Mouse (Mus musculus): ENCODE data around the gene Nr4a1. TPM values are rescaled to one million over a fixed set of nuclear protein-coding genes. Genes with fewer than 3 reads are reported as not detected.
A peak's percentile ranks its signal among the peaks of the same experiment; 100 is the strongest.

Nr4a1 gene
- polyA plus RNA-seq, 1 experiment, result 31.9 TPM

- Histone ChIP-seq H3K4me3 (ENCODE audit: low read depth, low read length) (no peak overlapping the region), H3K9ac (ENCODE audit: low read depth, poor library complexity, severe bottlenecking) (no peak overlapping the region), H3K9me3 (replicated peaks; ENCODE audit: control insufficient read depth, insufficient read depth, low read length, poor library complexity, severe bottlenecking) (no peaks in the 10 kb centered on the region), H3K36me3 (ENCODE audit: control insufficient read depth, insufficient read depth, low read length, poor library complexity, severe bottlenecking) (peaks cover 38% of the 10 kb centered on the region), H3K27ac (ENCODE audit: insufficient read depth, low read length) (no peak overlapping the region), H3K27me3 (ENCODE audit: control insufficient read depth, insufficient read depth, low read length, poor library complexity, severe bottlenecking) (no peaks in the 10 kb centered on the region), H3K4me1 (ENCODE audit: control insufficient read depth, insufficient read depth, low read length) (peaks cover 15% of the 10 kb centered on the region)
- TF ChIP-seq EP300 (IDR thresholded peaks at IDR 0.05; ENCODE audit: insufficient read depth, low read depth, low read length), result no peak
Observed at GRCm38 (mm10) chr15:101270101-101270820, 16.2 kb downstream of the Nr4a1 start.

GRCm38 (mm10) chr15:101271107-101271506 is 17.0 kb downstream of the Nr4a1 start:
- Histone ChIP-seq H3K4me3 (ENCODE audit: low read depth, low read length) (no peak overlapping the region), H3K9me3 (replicated peaks; ENCODE audit: control insufficient read depth, insufficient read depth, low read length, poor library complexity, severe bottlenecking) (no peaks in the 10 kb centered on the region), H3K27me3 (ENCODE audit: control insufficient read depth, insufficient read depth, low read length, poor library complexity, severe bottlenecking) (no peaks in the 10 kb centered on the region), H3K4me1 (ENCODE audit: control insufficient read depth, insufficient read depth, low read length) (peaks cover 12% of the 10 kb centered on the region), H3K27ac (ENCODE audit: insufficient read depth, low read length) (no peak overlapping the region), H3K36me3 (ENCODE audit: control insufficient read depth, insufficient read depth, low read length, poor library complexity, severe bottlenecking) (peaks cover 38% of the 10 kb centered on the region), H3K9ac (ENCODE audit: low read depth, poor library complexity, severe bottlenecking) (no peak overlapping the region)
- TF ChIP-seq EP300 (IDR thresholded peaks at IDR 0.05; ENCODE audit: insufficient read depth, low read depth, low read length) (no peak), POLR2A (IDR thresholded peaks at IDR 0.05; ENCODE audit: insufficient read depth, low read length) (no peak), CTCF (IDR thresholded peaks at IDR 0.05; ENCODE audit: low read depth, low read length) (no peak)

GRCm38 (mm10) chr15:101271513-101271912 is 17.4 kb downstream of the Nr4a1 start:
- Histone ChIP-seq H3K36me3 (ENCODE audit: control insufficient read depth, insufficient read depth, low read length, poor library complexity, severe bottlenecking) (peaks cover 38% of the 10 kb centered on the region), H3K27ac (ENCODE audit: insufficient read depth, low read length) (no peak overlapping the region), H3K9ac (ENCODE audit: low read depth, poor library complexity, severe bottlenecking) (no peak overlapping the region), H3K4me3 (ENCODE audit: low read depth, low read length) (peak overlapping the region; percentile 18; the same call in 1 of the 2 replicates), H3K27me3 (ENCODE audit: control insufficient read depth, insufficient read depth, low read length, poor library complexity, severe bottlenecking) (no peaks in the 10 kb centered on the region), H3K9me3 (replicated peaks; ENCODE audit: control insufficient read depth, insufficient read depth, low read length, poor library complexity, severe bottlenecking) (no peaks in the 10 kb centered on the region), H3K4me1 (ENCODE audit: control insufficient read depth, insufficient read depth, low read length) (peaks cover 12% of the 10 kb centered on the region)
- TF ChIP-seq CTCF (IDR thresholded peaks at IDR 0.05; ENCODE audit: low read depth, low read length) (no peak), EP300 (IDR thresholded peaks at IDR 0.05; ENCODE audit: insufficient read depth, low read depth, low read length) (no peak), POLR2A (IDR thresholded peaks at IDR 0.05; ENCODE audit: insufficient read depth, low read length) (no peak)

GRCm38 (mm10) chr15:101274380-101274779 is 20.3 kb downstream of the Nr4a1 start:
- Histone ChIP-seq H3K27ac (ENCODE audit: insufficient read depth, low read length) (no peak overlapping the region), H3K9me3 (replicated peaks; ENCODE audit: control insufficient read depth, insufficient read depth, low read length, poor library complexity, severe bottlenecking) (no peaks in the 10 kb centered on the region), H3K4me1 (ENCODE audit: control insufficient read depth, insufficient read depth, low read length) (peaks cover 22% of the 10 kb centered on the region), H3K36me3 (ENCODE audit: control insufficient read depth, insufficient read depth, low read length, poor library complexity, severe bottlenecking) (peaks cover 38% of the 10 kb centered on the region), H3K4me3 (ENCODE audit: low read depth, low read length) (no peak overlapping the region), H3K27me3 (ENCODE audit: control insufficient read depth, insufficient read depth, low read length, poor library complexity, severe bottlenecking) (no peaks in the 10 kb centered on the region), H3K9ac (ENCODE audit: low read depth, poor library complexity, severe bottlenecking) (no peak overlapping the region)
- TF ChIP-seq CTCF (IDR thresholded peaks at IDR 0.05; ENCODE audit: low read depth, low read length), result no peak
- TF ChIP-seq EP300 (IDR thresholded peaks at IDR 0.05; ENCODE audit: insufficient read depth, low read depth, low read length), result 0 out of 2 replicates have a peak, but pooled peaks have one; percentile 8

GRCm38 (mm10) chr15:101277351-101277899 is 23.4 kb downstream of the Nr4a1 start:
- TF ChIP-seq CTCF (IDR thresholded peaks at IDR 0.05; ENCODE audit: low read depth, low read length), result no peak
- peak; percentile 95 for TF ChIP-seq EP300 (IDR thresholded peaks at IDR 0.05; ENCODE audit: insufficient read depth, low read depth, low read length)
- no peak for TF ChIP-seq POLR2A (IDR thresholded peaks at IDR 0.05; ENCODE audit: insufficient read depth, low read length)
- peak overlapping the region; percentile 91 for H3K27ac ChIP-seq (ENCODE audit: insufficient read depth, low read length)
- H3K9me3 ChIP-seq (replicated peaks; ENCODE audit: control insufficient read depth, insufficient read depth, low read length, poor library complexity, severe bottlenecking), result no peaks in the 10 kb centered on the region
- no peaks in the 10 kb centered on the region for H3K27me3 ChIP-seq (ENCODE audit: control insufficient read depth, insufficient read depth, low read length, poor library complexity, severe bottlenecking)
- peak overlapping the region; percentile 7; the same call in 1 of the 2 replicates for H3K9ac ChIP-seq (ENCODE audit: low read depth, poor library complexity, severe bottlenecking)
- peaks cover 16% of the 10 kb centered on the region for H3K36me3 ChIP-seq (ENCODE audit: control insufficient read depth, insufficient read depth, low read length, poor library complexity, severe bottlenecking)
- H3K4me1 ChIP-seq (ENCODE audit: control insufficient read depth, insufficient read depth, low read length), result peaks cover 20% of the 10 kb centered on the region
- no peak overlapping the region for H3K4me3 ChIP-seq (ENCODE audit: low read depth, low read length)

- Histone ChIP-seq H3K9ac (ENCODE audit: low read depth, poor library complexity, severe bottlenecking) (peak overlapping the region; percentile 7; the same call in 1 of the 2 replicates), H3K27me3 (ENCODE audit: control insufficient read depth, insufficient read depth, low read length, poor library complexity, severe bottlenecking) (no peaks in the 10 kb centered on the region), H3K4me1 (ENCODE audit: control insufficient read depth, insufficient read depth, low read length) (peaks cover 20% of the 10 kb centered on the region), H3K9me3 (replicated peaks; ENCODE audit: control insufficient read depth, insufficient read depth, low read length, poor library complexity, severe bottlenecking) (no peaks in the 10 kb centered on the region), H3K27ac (ENCODE audit: insufficient read depth, low read length) (peak overlapping the region; percentile 68), H3K36me3 (ENCODE audit: control insufficient read depth, insufficient read depth, low read length, poor library complexity, severe bottlenecking) (peaks cover 6% of the 10 kb centered on the region), H3K4me3 (ENCODE audit: low read depth, low read length) (no peak overlapping the region)
- TF ChIP-seq CTCF (IDR thresholded peaks at IDR 0.05; ENCODE audit: low read depth, low read length) (no peak), EP300 (IDR thresholded peaks at IDR 0.05; ENCODE audit: insufficient read depth, low read depth, low read length) (peak; percentile 29; the same call in 1 of the 2 replicates), POLR2A (IDR thresholded peaks at IDR 0.05; ENCODE audit: insufficient read depth, low read length) (no peak)
Observed at GRCm38 (mm10) chr15:101278589-101278988, 24.5 kb downstream of the Nr4a1 start.

Measured in ES-Bruce4 (cell line).